Mouse (Mus musculus): ENCODE measurements around the gene Fam120a. TPM values are rescaled to one million over a fixed set of nuclear protein-coding genes. Genes with fewer than 3 reads are reported as not detected.

Fam120a gene
- total and polyA plus RNA-seq, 3 experiments = 113 to 260 (median 186) TPM

- Histone ChIP-seq H3K4me1 (ENCODE audit: insufficient read depth, low read depth, low read length) (peaks cover 3% of the 10 kb centered on the region; the same call in 1 of the 2 replicates), H3K27me3 (ENCODE audit: insufficient read depth, low read length) (peaks cover 22% of the 10 kb centered on the region), H3K4me3 (ENCODE audit: low read depth, low read length) (no peak overlapping the region), H3K9me3 (replicated peaks) (no peaks in the 10 kb centered on the region), H3K36me3 (replicated peaks) (no peaks in the 10 kb centered on the region)
- DNase-seq (ENCODE audit: low spot score) (no peak), ATAC-seq (ENCODE audit: extremely low read depth, insufficient number of reproducible peaks, low FRiP score, poor library complexity, severe bottlenecking) (no peak)
- TF ChIP-seq GATA1 (IDR thresholded peaks at IDR 0.05; ENCODE audit: borderline replicate concordance, low read length) = no peak
These were observed 14.8 kb upstream of the Fam120a start for GRCm38 (mm10) chr13:48982482-48983098.

DNA sequence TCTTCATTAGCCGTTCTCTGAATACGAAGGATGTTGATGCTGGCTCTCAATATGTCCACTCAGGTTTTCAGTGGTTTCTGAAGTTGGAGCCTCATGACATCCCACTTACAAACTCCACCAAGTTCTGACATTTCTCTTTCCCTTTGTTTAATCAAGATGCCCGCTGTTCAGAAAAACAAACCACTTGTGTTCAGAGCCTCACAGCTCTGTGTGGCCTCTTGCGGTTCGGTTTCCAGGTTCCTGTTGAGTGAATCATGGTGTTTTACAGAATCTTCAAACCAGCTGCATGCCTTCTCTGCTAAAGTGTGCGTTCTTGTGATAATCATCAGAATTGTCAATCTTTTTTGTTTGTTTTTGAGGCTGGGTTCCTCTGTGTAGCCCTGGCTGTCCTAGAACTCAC, 11.3 kb upstream of the Fam120a start:
- peaks cover 20% of the 10 kb centered on the region for H3K27me3 ChIP-seq (ENCODE audit: insufficient read depth, low read length)
- H3K4me1 ChIP-seq (ENCODE audit: insufficient read depth, low read depth, low read length) = peaks cover 3% of the 10 kb centered on the region; the same call in 1 of the 2 replicates
- TF ChIP-seq TAL1 (conservative IDR thresholded peaks at IDR 0.05; ENCODE audit: low read depth, low read length) (no peak), GATA2 (IDR thresholded peaks at IDR 0.05; ENCODE audit: borderline replicate concordance, low read depth, low read length) (no peak), CTCF (IDR thresholded peaks at IDR 0.05; ENCODE audit: low read depth, low read length) (no peak), POLR2AphosphoS5 (IDR thresholded peaks at IDR 0.05; ENCODE audit: insufficient replicate concordance, low read depth, low read length) (no peak), GATA1 (IDR thresholded peaks at IDR 0.05; ENCODE audit: borderline replicate concordance, low read length) (no peak)
- H3K9me3 ChIP-seq (replicated peaks) = no peaks in the 10 kb centered on the region
- DNase-seq (ENCODE audit: low spot score) (no peak), ATAC-seq (ENCODE audit: extremely low read depth, insufficient number of reproducible peaks, low FRiP score, poor library complexity, severe bottlenecking) (no peak)
- no peaks in the 10 kb centered on the region for H3K36me3 ChIP-seq (replicated peaks)
- H3K4me3 ChIP-seq (ENCODE audit: low read depth, low read length) = no peak overlapping the region

DNA sequence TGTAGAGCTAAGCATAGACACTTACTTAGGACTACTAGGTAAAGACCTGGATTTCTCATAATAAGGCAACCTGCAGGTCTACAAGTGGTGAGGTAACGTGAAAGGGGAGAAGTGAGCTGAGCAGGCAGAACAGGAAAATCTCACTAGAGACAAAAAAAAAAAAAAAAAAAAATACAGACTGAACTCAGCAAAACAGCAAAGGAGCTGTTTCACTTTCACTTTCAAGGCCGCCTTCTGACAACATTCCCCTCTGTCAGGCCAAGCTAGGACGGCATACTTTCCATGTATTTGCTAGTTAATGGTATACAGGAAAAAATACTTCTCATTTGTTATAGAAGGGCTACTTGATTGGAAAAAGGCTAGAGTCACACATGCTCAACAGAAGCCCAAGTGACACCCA, 10.0 kb upstream of the Fam120a start:
- Histone ChIP-seq H3K4me1 (ENCODE audit: insufficient read depth, low read depth, low read length) (peaks cover 5% of the 10 kb centered on the region; the same call in 1 of the 2 replicates), H3K27me3 (ENCODE audit: insufficient read depth, low read length) (peaks cover 15% of the 10 kb centered on the region), H3K4me3 (ENCODE audit: low read depth, low read length) (no peak overlapping the region; the same call in 1 of the 2 replicates), H3K9me3 (replicated peaks) (no peaks in the 10 kb centered on the region), H3K36me3 (replicated peaks) (peaks cover 5% of the 10 kb centered on the region)
- DNase-seq (ENCODE audit: low spot score) = no peak
- TF ChIP-seq TAL1 (conservative IDR thresholded peaks at IDR 0.05; ENCODE audit: low read depth, low read length) (no peak), GATA1 (IDR thresholded peaks at IDR 0.05; ENCODE audit: borderline replicate concordance, low read length) (no peak), GATA2 (IDR thresholded peaks at IDR 0.05; ENCODE audit: borderline replicate concordance, low read depth, low read length) (no peak)
- ATAC-seq (ENCODE audit: extremely low read depth, insufficient number of reproducible peaks, low FRiP score, poor library complexity, severe bottlenecking) = no peak

- peaks cover 29% of the 10 kb centered on the region for H3K36me3 ChIP-seq (replicated peaks)
- H3K9me3 ChIP-seq (replicated peaks) = no peaks in the 10 kb centered on the region
- no peak for ATAC-seq (ENCODE audit: extremely low read depth, insufficient number of reproducible peaks, low FRiP score, poor library complexity, severe bottlenecking)
- no peaks in the 10 kb centered on the region for H3K27me3 ChIP-seq (ENCODE audit: insufficient read depth, low read length)
- DNase-seq (ENCODE audit: low spot score) = no peak
- H3K4me1 ChIP-seq (ENCODE audit: insufficient read depth, low read depth, low read length) = peaks cover 18% of the 10 kb centered on the region
- no peak for TF ChIP-seq POLR2AphosphoS5 (IDR thresholded peaks at IDR 0.05; ENCODE audit: insufficient replicate concordance, low read depth, low read length)
- TF ChIP-seq TAL1 (conservative IDR thresholded peaks at IDR 0.05; ENCODE audit: low read depth, low read length) = no peak
- no peak for TF ChIP-seq GATA1 (IDR thresholded peaks at IDR 0.05; ENCODE audit: borderline replicate concordance, low read length)
- TF ChIP-seq CTCF (IDR thresholded peaks at IDR 0.05; ENCODE audit: low read depth, low read length) = no peak
- TF ChIP-seq GATA2 (IDR thresholded peaks at IDR 0.05; ENCODE audit: borderline replicate concordance, low read depth, low read length) = no peak
- no peak overlapping the region for H3K4me3 ChIP-seq (ENCODE audit: low read depth, low read length)
These were observed 6.9 kb upstream of the Fam120a start for GRCm38 (mm10) chr13:48974699-48975098.

GRCm38 (mm10) chr13:48974266-48974665, 6.4 kb upstream of the Fam120a start:
- peaks cover 19% of the 10 kb centered on the region for H3K4me1 ChIP-seq (ENCODE audit: insufficient read depth, low read depth, low read length)
- H3K9me3 ChIP-seq (replicated peaks) = no peaks in the 10 kb centered on the region
- no peak for DNase-seq (ENCODE audit: low spot score)
- ATAC-seq (ENCODE audit: extremely low read depth, insufficient number of reproducible peaks, low FRiP score, poor library complexity, severe bottlenecking) = no peak
- TF ChIP-seq CTCF (IDR thresholded peaks at IDR 0.05; ENCODE audit: low read depth, low read length) (no peak), GATA1 (IDR thresholded peaks at IDR 0.05; ENCODE audit: borderline replicate concordance, low read length) (no peak), POLR2AphosphoS5 (IDR thresholded peaks at IDR 0.05; ENCODE audit: insufficient replicate concordance, low read depth, low read length) (no peak), TAL1 (conservative IDR thresholded peaks at IDR 0.05; ENCODE audit: low read depth, low read length) (no peak), GATA2 (IDR thresholded peaks at IDR 0.05; ENCODE audit: borderline replicate concordance, low read depth, low read length) (no peak)
- H3K27me3 ChIP-seq (ENCODE audit: insufficient read depth, low read length) = no peaks in the 10 kb centered on the region
- H3K36me3 ChIP-seq (replicated peaks) = peaks cover 29% of the 10 kb centered on the region
- H3K4me3 ChIP-seq (ENCODE audit: low read depth, low read length) = no peak overlapping the region

GRCm38 (mm10) chr13:48973231-48973630, 5.4 kb upstream of the Fam120a start:
- H3K4me1 ChIP-seq (ENCODE audit: insufficient read depth, low read depth, low read length) = peaks cover 20% of the 10 kb centered on the region
- peaks cover 29% of the 10 kb centered on the region for H3K36me3 ChIP-seq (replicated peaks)
- H3K9me3 ChIP-seq (replicated peaks) = no peaks in the 10 kb centered on the region
- TF ChIP-seq GATA1 (IDR thresholded peaks at IDR 0.05; ENCODE audit: borderline replicate concordance, low read length) (no peak), GATA2 (IDR thresholded peaks at IDR 0.05; ENCODE audit: borderline replicate concordance, low read depth, low read length) (no peak), POLR2AphosphoS5 (IDR thresholded peaks at IDR 0.05; ENCODE audit: insufficient replicate concordance, low read depth, low read length) (no peak), TAL1 (conservative IDR thresholded peaks at IDR 0.05; ENCODE audit: low read depth, low read length) (no peak), CTCF (IDR thresholded peaks at IDR 0.05; ENCODE audit: low read depth, low read length) (no peak)
- no peaks in the 10 kb centered on the region for H3K27me3 ChIP-seq (ENCODE audit: insufficient read depth, low read length)
- no peak for DNase-seq (ENCODE audit: low spot score)
- ATAC-seq (ENCODE audit: extremely low read depth, insufficient number of reproducible peaks, low FRiP score, poor library complexity, severe bottlenecking) = no peak
- H3K4me3 ChIP-seq (ENCODE audit: low read depth, low read length) = no peak overlapping the region
